Mouse (Mus musculus) B cell, adult 2 months (primary cell): ENCODE measurements at regions not wholly inside any gene's neighbourhood (a gene's known extent, or its start where the extent isn't known, plus 50 kb on each side); places are given as distances from the start of the nearest gene placed in this dataset.

Experiments used
- DNase-seq, 2 experiments: peaks; one replicate each; pipeline ENCODE4 v3.0.0; 2022

GRCm38 (mm10) chr14:114869233-114869632, 222.8 kb upstream of the Gpc5 start:
- DNase-seq: no peak

GRCm38 (mm10) chr14:114875101-114875500, 216.9 kb upstream of the Gpc5 start:
- DNase-seq: no peak

GRCm38 (mm10) chr14:114876427-114876826, 215.6 kb upstream of the Gpc5 start:
- no peak for DNase-seq

DNA sequence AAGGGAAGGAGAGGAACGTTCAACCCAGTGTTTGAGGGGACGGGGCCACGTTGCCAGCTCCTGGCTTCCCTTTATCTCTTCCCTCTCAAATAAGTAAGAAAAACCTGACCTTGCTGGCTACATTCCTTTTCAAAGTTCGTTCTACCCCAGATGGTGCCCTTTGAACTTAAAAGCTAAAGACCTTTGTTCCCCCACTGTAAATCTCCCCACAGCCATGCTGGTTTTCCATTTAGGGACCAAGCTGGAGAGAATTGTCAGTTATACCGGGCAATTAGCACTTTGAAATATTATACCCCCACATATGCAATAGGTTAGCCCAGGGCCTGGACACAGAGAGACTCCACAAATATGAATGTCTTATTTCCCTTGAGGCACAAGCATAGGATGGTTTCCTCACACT, 214.5 kb upstream of the Gpc5 start:
- no peak for DNase-seq

- no peak for DNase-seq
Measured at GRCm38 (mm10) chr14:114880291-114880690, 211.7 kb upstream of the Gpc5 start.

DNA sequence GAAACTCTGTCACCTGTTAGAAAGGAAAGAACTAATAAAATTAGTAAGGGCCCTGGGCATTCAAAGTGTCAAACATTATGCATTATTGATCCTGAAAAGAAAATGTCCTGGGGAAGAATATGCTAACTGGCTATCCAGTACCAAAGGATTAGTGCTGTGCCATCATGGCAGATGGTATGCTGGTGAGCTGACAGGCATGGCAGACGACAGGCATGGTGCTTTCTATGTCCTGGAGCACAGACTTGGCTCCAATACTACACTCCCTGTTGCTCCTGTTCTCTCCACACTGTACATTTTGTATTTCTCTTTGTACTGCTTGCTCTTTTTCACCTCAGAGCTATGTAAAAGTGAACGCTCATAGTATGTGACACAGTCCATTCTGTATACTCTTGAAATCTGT, 187.9 kb upstream of the Gpc5 start:
- DNase-seq: no peak

DNA sequence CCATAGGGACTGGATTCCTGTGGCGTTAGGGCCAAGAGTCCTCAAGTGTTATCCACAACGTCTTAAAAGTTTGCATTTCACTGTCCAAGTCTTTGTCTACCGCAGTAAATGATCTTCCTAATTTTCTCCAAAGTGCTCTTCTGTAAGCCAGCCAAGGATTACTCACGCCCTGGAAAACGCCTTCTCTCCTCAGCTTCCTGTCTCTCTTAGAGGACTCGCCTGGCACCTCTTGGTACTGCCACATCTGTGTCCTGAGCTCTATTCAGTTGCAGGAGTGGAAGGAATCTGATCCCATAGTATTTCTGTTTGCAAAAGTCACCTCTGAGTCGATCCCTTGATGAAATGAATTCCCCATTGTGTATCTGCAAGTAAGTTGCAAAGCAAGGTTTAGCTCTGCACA, 179.7 kb upstream of the Gpc5 start:
- no peak for DNase-seq

GRCm38 (mm10) chr14:114913238-114913637, 178.8 kb upstream of the Gpc5 start:
- DNase-seq: no peak

GRCm38 (mm10) chr14:114945744-114946143, 146.3 kb upstream of the Gpc5 start:
- no peak for DNase-seq

- peak; percentile 9 to 19 for DNase-seq
Measured at GRCm38 (mm10) chr14:114946321-114946720, 145.7 kb upstream of the Gpc5 start.

GRCm38 (mm10) chr14:114948341-114949155, 143.5 kb upstream of the Gpc5 start:
- DNase-seq: peak; percentile 40 to 45

- peak in 1 of 2 experiments; percentile 5 for DNase-seq
Measured at GRCm38 (mm10) chr14:114949156-114949496, 142.9 kb upstream of the Gpc5 start.

DNA sequence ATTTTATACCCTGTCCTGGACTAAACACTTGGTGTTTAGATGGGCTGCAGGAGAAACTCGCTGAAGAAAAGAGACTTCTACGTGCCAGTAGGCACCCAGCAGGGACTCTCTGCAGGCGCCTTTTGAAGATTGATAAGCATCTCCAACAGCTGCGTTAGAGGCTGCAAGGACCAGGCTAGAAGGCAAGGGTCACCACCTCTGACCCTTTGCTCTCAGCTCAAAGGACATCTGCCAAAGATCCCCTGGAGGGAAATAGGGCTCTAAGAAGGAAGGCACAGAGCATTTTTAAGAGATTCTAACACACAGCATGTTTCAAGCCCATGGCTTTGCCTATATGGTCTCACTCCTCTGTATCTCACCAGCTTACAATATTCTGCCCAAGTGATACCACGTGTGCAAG, 139.7 kb upstream of the Gpc5 start:
- no peak for DNase-seq

GRCm38 (mm10) chr14:114953070-114953665, 138.8 kb upstream of the Gpc5 start:
- no peak for DNase-seq

- DNase-seq: no peak
Measured at GRCm38 (mm10) chr14:114954287-114954686, 137.7 kb upstream of the Gpc5 start.

DNA sequence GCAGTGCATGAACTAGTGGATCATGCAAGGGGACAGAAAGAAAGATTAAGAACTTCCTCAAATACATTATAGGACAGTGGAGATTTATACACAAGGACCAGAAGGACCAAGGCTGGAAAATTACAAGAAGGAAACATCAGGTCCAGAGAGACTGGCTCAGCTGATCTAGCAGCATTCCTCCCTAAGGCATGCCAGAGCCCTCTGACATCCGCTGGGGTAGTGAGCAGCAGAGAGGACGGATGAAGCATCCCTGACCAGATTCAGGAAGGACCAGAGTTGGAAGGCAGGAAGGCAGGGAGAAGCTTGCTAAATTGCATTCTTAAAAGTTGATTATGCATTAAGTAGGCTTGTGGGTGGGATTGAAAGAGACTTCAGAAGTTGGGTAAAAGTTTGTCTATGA, 136.4 kb upstream of the Gpc5 start:
- no peak for DNase-seq

DNA sequence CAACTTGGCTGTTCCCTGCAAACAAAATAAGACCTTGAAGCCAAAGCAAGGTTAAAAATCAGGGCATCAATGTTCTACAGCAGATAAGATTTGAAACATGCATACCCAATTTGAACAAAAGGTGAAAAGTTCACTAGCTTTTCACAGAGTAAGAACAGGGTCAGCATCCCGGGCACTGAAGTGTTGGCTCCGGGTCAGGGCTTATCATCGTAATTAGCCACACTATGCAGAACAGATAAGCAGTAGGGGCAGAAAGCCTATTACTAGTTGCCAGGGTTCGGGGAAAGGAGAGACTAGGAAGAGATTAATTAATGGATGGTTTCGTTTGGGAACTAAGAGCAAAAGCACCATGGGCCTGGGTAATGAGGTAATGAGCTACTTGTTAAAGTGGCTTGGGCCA, 131.7 kb upstream of the Gpc5 start:
- DNase-seq: no peak

- no peak for DNase-seq
Measured at GRCm38 (mm10) chr14:114965941-114966340, 126.1 kb upstream of the Gpc5 start.

GRCm38 (mm10) chr14:114969020-114969419, 123.0 kb upstream of the Gpc5 start:
- no peak for DNase-seq

- DNase-seq: no peak
Measured at GRCm38 (mm10) chr14:114981120-114981519, 110.9 kb upstream of the Gpc5 start.

GRCm38 (mm10) chr14:115003223-115003622, 88.8 kb upstream of the Gpc5 start:
- DNase-seq: no peak

DNA sequence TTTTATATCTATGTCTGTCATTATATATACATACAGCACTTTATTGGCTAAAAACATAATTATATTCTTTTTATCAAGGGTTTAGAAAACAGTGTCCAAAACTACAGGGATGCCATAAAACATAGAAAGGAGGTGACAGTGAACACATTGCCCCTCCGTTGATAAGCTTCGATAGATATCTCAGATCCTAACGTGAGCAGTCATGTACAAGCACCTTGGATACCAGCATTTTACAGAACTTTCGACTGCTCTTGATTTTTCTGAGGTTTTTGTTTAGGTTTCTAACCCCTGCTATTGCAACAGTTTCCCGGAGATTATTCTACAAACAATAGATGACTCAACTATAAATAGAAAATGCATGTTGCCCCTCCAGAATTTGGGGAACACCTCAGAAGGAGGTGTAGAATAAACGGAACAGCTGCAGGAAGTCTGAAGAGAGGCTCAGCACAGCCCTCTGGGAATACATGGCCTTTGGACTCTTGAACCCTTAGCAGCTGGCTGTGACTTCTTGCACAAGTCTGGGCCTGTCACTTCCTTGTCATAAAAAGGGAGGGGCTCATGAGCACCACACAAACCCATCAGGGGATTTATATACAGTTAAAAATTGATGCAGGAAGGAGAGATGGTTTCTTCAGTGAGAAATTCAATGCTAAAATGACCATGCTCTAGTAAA, 87.1 kb upstream of the Gpc5 start:
- DNase-seq: no peak

DNA sequence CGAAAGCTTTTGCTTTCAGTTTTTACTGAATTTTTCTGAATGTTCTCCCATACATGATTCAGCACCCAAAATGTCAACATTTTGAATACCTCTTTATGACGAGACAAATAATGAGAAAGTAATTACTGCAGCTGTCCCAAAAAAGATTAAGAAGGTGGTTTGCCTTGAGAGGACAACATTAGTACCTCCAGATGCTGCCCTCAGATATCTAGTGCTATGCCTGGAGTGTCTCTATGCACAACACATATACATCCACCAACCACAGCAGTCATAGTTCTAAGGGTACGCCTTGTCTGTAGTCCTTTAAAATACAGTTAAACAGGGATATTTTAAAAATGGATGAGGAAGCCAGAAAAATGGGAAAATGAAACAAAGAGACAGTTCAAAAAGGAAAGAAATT, 81.1 kb upstream of the Gpc5 start:
- DNase-seq: no peak

DNA sequence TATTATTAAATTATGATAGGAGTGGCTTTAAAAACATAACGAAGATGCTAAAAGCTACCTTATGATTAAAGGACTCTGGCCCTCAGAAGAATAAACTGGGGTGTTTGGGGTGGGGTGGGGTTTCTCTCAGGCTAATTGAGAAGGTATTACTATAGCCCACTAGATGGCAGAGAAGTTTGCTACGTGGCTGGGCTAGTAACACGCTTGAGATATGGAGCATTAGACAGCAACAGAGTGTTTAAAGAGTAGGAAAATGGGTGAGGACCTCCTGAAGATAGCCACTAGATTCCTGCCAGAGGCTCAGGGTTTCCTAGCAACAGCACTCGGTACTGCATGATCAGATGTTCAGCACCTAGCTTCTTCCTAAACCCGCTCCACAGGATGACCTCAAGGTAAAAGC, 76.7 kb upstream of the Gpc5 start:
- DNase-seq: no peak
